ENCODE assay signal across 19 mouse cellular contexts in genomic region chr12:52335142-52335765, GRCm38 (mm10).
DNase-seq lines count a peak whose midpoint lies in the region; ATAC-seq lines count a peak whose summit lies in the region.
"Had no signal": no experiment of that assay in that cellular context is flagged by ENCODE, and none has a peak within 500 bp of the region (broad histone marks: within the 10 kb centered on the region; RNA-seq: fewer than 3 reads in every experiment).

No protein-coding gene starts in this region.

- H3K27ac ChIP-seq in hindbrain, embryonic 12.5 days = no peak overlapping the region
- H3K27ac ChIP-seq in hindbrain, embryonic 13.5 days = no peak overlapping the region
- H3K27ac ChIP-seq in midbrain, embryonic 15.5 days = no peak overlapping the region
- H3K27ac ChIP-seq: embryonic facial prominence, embryonic 12.5 days; forebrain, embryonic 15.5 days; heart, embryonic 15.5 days; hindbrain, embryonic 15.5 days had no signal

- H3K4me1 ChIP-seq in hindbrain, embryonic 12.5 days = peaks cover 2% of the 10 kb centered on the region; the same call in 1 of the 2 replicates
- H3K4me1 ChIP-seq in hindbrain, embryonic 13.5 days (replicated peaks) = no peaks in the 10 kb centered on the region; the same call in 1 of the 2 replicates
- H3K4me1 ChIP-seq in midbrain, embryonic 15.5 days = 0 out of 2 replicates have a peak, but pooled peaks cover 4% of the 10 kb centered on the region
- H3K4me1 ChIP-seq: embryonic facial prominence, embryonic 12.5 days; forebrain, embryonic 15.5 days; hindbrain, embryonic 15.5 days had no signal

- peak; percentile 50 for ATAC-seq in hindbrain, embryonic 12.5 days (ENCODE audit: low FRiP score)
- ATAC-seq in hindbrain, embryonic 13.5 days (ENCODE audit: low FRiP score) = no peak
- ATAC-seq in midbrain, embryonic 15.5 days (replicated peaks) = peak; percentile 39; the same call in 1 of the 2 replicates
- ATAC-seq in cerebellum, adult (ENCODE audit: insufficient number of reproducible peaks, low FRiP score, low TSS enrichment) = no peak
- ATAC-seq: forebrain, embryonic 15.5 days had no signal

- no peak overlapping the region for H3K9ac ChIP-seq in hindbrain, embryonic 12.5 days
- H3K9ac ChIP-seq in hindbrain, embryonic 13.5 days = no peak overlapping the region
- no peak overlapping the region for H3K9ac ChIP-seq in midbrain, embryonic 15.5 days
- H3K9ac ChIP-seq: embryonic facial prominence, embryonic 12.5 days; forebrain, embryonic 15.5 days; heart, embryonic 15.5 days; hindbrain, embryonic 15.5 days had no signal

- H3K4me2 ChIP-seq in hindbrain, embryonic 12.5 days (replicated peaks) = no peak overlapping the region
- H3K4me2 ChIP-seq in hindbrain, embryonic 13.5 days = no peak overlapping the region
- peak overlapping the region; percentile 9; the same call in 1 of the 2 replicates for H3K4me2 ChIP-seq in midbrain, embryonic 15.5 days
- H3K4me2 ChIP-seq: embryonic facial prominence, embryonic 12.5 days; forebrain, embryonic 15.5 days; heart, embryonic 11.5 days; heart, embryonic 15.5 days; hindbrain, embryonic 15.5 days had no signal

- H3K4me3 ChIP-seq in hindbrain, embryonic 12.5 days = no peak overlapping the region
- H3K4me3 ChIP-seq in hindbrain, embryonic 13.5 days = no peak overlapping the region
- H3K4me3 ChIP-seq in midbrain, embryonic 15.5 days = no peak overlapping the region
- H3K4me3 ChIP-seq: embryonic facial prominence, embryonic 12.5 days; forebrain, embryonic 15.5 days; heart, embryonic 15.5 days; hindbrain, embryonic 15.5 days had no signal

- H3K9me3 ChIP-seq in hindbrain, embryonic 12.5 days (replicated peaks) = no peaks in the 10 kb centered on the region
- H3K9me3 ChIP-seq in hindbrain, embryonic 13.5 days = no peaks in the 10 kb centered on the region
- H3K9me3 ChIP-seq in midbrain, embryonic 15.5 days = no peaks in the 10 kb centered on the region
- H3K9me3 ChIP-seq: embryonic facial prominence, embryonic 12.5 days; forebrain, embryonic 15.5 days; heart, embryonic 15.5 days; hindbrain, embryonic 15.5 days had no signal

- H3K36me3 ChIP-seq in hindbrain, embryonic 12.5 days = no peaks in the 10 kb centered on the region
- no peaks in the 10 kb centered on the region for H3K36me3 ChIP-seq in hindbrain, embryonic 13.5 days
- H3K36me3 ChIP-seq in midbrain, embryonic 15.5 days (replicated peaks) = no peaks in the 10 kb centered on the region
- H3K36me3 ChIP-seq: embryonic facial prominence, embryonic 12.5 days; forebrain, embryonic 15.5 days; heart, embryonic 15.5 days; hindbrain, embryonic 15.5 days had no signal

- peak; percentile 45 for DNase-seq in retina, postnatal 1 day
- no peak for DNase-seq in retina, embryonic 14.5 days (ENCODE audit: low spot score)
- DNase-seq in embryo, embryonic 11 days = no peak
- DNase-seq: adrenal gland, postnatal 14 days; cerebellum, adult 11 months; cerebellum, adult 8-10 months; cerebellum, postnatal 14 days; gastrocnemius, postnatal 36 days; heart, adult 18-20 months; heart, postnatal 14 days had no signal

- H3K27me3 ChIP-seq in hindbrain, embryonic 12.5 days = no peaks in the 10 kb centered on the region
- 0 out of 2 replicates have a peak, but pooled peaks cover 6% of the 10 kb centered on the region for H3K27me3 ChIP-seq in hindbrain, embryonic 13.5 days
- H3K27me3 ChIP-seq in midbrain, embryonic 15.5 days (replicated peaks) = no peaks in the 10 kb centered on the region
- H3K27me3 ChIP-seq: embryonic facial prominence, embryonic 12.5 days; forebrain, embryonic 15.5 days; heart, embryonic 15.5 days; hindbrain, embryonic 15.5 days had no signal

- WGBS in hindbrain, embryonic 12.5 days = 68% methylated on average over 11 of the region's 11 CpGs
- WGBS in hindbrain, embryonic 13.5 days = 68% methylated on average over 11 of the region's 11 CpGs
- 48% methylated on average over 11 of the region's 11 CpGs for WGBS in midbrain, embryonic 15.5 days

Comparison
In these comparisons a context has a peak if more than half of its experiments do, and no peak if none do; other contexts are left out.
1. ATAC-seq: peak in hindbrain, embryonic 12.5 days (single experiment) and midbrain, embryonic 15.5 days (single experiment); none in hindbrain, embryonic 13.5 days (single experiment) and cerebellum, adult (single experiment).